Mouse (Mus musculus): Measurements from ENCODE around the gene Amelx. TPM values are rescaled to one million over a fixed set of nuclear protein-coding genes. Genes with fewer than 3 reads are reported as not detected.

Amelx gene
- total RNA-seq (2021): not detected
- long read RNA-seq, experiment 1: 0 reads
- long read RNA-seq, experiment 2: 0 reads

- no peak for DNase-seq (ENCODE audit: low spot score in 2 of 2)
Measured at GRCm38 (mm10) chrX:169187100-169187499, at the start of gene Amelx. Amelx (minus strand) TSS chrX:169187200.

DNA sequence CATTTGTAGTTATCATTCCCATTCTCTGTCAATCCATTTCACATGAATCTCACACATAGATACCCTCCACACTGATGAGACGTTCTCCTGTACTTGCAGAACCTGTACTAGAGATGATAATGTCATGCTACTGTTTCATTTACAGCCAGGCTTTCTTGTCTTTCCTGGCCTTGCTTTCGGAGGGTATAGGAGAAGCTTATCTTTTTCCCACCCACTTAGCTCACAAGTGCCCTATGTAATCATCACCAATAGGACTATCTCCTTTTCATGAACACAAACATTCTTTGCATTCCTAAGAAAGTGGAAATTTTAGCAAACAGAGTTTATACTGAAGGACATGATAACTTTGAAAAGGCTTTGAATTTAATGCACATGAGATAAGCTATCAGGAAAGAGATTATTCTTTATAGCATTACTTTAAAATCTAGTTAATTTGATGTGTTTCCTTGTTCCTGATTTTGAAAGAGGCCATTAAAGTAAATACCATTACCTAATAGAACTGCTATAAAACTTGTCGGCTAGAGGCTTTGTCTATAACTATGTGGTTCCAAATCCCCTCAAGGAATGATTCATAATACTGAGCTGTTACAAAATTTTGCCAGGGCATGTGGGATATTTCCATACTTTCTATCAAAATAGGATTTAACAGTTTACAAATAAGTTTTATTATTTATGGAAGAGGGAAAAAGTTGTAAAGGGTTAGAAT lies 35.5 kb upstream of the Amelx start:
- no peak for DNase-seq (ENCODE audit: low spot score in 2 of 2)

GRCm38 (mm10) chrX:169220064-169220463 lies 33.1 kb upstream of the Amelx start:
- DNase-seq (ENCODE audit: low spot score in 2 of 2): no peak

GRCm38 (mm10) chrX:169210019-169210418 lies 23.0 kb upstream of the Amelx start:
- DNase-seq (ENCODE audit: low spot score in 2 of 2): no peak

DNA sequence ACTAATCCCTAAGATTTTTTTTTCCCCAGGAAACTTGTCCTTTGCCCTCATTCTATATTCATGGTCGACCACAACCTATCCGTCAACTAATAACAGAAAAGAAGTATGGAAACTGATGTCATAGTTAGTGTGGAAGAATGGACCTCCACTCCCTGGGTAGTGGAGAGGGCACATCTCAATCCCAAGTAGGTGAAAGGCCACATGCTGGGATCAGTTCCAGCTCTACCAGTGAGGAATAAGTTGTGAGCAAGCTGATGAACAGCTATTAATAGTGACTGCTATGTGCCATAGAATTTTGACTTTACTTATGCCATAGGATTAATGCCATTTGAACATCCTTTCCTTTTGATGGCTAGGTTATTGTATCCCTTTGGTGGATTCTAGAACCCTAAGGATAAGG lies 8.4 kb downstream of the Amelx start:
- no peak for DNase-seq (ENCODE audit: low spot score in 2 of 2)

DNA sequence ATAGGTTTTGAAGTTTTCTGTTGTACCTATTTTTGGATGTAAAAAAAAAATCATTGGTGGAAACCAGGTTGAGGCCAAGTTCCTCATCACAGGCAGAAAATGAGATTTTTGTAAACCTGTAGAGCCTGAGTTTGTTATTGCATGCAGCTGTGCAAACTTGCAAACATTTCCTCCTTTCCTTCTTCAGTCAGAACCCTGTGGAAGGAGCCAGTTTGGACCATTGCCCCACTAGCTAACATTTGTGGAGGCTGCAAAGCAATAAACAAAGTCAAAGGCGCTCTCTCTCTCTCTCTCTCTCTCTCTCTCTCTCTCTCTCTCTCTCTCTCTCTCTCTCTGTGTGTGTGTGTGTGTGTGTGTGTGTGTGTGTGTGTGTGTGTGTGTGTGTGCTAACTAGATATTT lies 13.2 kb downstream of the Amelx start:
- DNase-seq (ENCODE audit: low spot score in 2 of 2): no peak

DNA sequence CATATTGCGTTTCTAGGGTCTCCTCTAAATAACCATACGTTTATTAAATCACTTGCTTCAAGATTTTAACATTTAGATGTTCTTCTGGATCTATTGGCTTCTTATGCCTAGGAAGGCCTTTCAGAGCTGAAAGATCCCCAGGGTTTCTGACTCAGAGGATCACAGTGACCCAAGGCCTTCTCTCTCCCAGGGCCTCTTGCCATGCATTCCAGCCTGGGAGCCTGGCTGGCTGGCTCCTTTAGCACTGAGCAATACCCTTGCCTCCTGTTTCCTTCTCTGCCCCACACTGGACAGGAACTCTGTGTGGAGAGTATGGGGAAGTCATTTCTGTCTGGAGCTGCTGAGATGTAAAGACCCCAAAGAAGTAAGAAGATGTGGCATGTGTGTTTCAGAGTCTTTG lies 16.0 kb downstream of the Amelx start:
- no peak for DNase-seq (ENCODE audit: low spot score in 2 of 2)

- no peak for DNase-seq (ENCODE audit: low spot score in 2 of 2)
Measured at GRCm38 (mm10) chrX:169158385-169158784, 28.6 kb downstream of the Amelx start.

- DNase-seq (ENCODE audit: low spot score in 2 of 2): no peak
Measured at GRCm38 (mm10) chrX:169153805-169154204, 33.2 kb downstream of the Amelx start.

GRCm38 (mm10) chrX:169140467-169140866 lies 46.5 kb downstream of the Amelx start:
- no peak for DNase-seq (ENCODE audit: low spot score in 2 of 2)

DNA sequence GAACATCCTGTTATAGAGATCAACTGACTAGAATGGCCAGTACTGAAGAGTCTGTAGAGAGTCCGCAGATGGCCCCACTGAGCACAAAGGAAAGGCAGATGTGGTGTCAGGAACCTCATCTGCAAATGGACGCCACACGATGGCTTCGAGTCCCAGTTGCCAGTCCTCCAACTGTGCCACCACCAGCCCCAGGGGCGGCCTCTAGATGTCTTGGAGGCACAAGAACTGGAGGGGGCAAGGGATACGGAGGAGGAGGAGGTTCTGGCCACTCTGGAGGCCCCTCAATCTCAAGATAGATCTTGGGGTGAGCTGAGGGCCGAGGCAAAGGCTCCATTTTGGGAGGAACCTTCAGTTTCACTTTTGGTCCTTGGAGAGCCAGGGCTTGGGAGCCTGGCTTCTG lies 47.2 kb downstream of the Amelx start:
- no peak for DNase-seq (ENCODE audit: low spot score in 2 of 2)

Other genes with a start within 250 kb of the Amelx start
- gene Hccs, start 133.2 kb upstream of the Amelx start, total RNA-seq (2021): 10 to 100 TPM; 21.5 to 23.3 TPM

All from left cerebral cortex, adult 18-20 months (tissue).